Mouse (Mus musculus) lung, adult 18-20 months (tissue): Measurements from ENCODE around the gene Ppp2r5a.

Experiments
- DNase-seq, 2 experiments: peaks; one replicate each; pipeline ENCODE4 v3.0.0; 2022; ENCODE audit warnings: mixed read lengths in 2 of 2

The Ppp2r5a gene

DNA sequence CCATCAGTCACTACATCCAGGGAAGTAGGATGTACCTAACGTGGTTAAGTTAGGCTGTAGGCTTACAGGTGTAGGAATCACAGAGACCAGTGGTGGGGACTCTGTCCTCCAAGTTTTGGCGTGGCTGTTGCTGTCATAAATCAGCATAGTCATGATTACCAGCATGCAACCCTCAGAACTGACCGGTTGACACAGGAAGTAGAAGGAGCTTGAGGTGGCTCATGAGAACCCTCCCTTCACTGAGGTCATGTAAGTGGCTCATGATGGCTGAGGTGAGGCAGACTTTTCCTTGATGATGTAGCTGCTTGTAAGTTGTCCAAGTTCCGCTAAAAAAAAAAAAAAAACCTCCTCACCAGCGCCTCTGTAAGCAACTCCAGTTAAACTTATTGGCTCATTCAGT is 14.0 kb upstream of the Ppp2r5a start:
- DNase-seq, result no peak

DNA sequence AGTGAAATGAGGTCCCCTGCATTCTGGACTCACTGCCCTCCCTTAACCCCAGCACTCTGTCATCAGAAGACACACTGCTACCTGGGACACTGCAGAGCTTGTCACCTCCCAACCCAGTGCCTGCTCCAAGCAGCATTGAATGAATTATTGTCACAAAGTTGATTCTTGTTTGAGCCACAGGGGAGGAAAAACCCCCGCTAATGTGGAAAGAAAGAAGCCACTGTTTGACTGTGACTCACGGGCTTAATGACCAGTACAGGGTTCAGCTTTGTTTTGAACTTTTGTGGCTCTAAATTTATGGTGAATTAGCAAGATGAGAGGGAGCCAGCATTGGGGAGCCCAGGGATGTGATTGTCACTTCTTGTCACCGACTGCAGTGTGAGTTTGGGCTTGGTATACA is 13.5 kb upstream of the Ppp2r5a start:
- DNase-seq, result no peak

DNA sequence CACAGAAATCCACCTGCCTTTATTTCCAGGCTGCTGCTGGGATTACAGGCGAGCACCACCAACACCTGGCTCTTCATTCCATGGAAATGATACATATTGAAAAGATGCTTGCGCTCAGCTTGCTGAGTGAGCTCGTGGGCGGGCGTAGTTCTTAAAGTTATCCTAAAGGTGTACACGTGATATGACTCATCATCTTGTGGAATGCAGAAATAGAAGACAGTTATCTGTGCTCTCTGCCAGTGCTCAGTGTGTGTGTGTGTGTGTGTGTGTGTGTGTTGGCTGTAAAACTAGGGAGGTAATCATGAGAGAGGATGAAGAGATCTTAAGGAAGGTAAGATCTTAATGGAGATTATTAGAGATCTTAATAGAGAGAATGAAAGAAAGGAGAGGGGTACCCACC is 11.4 kb upstream of the Ppp2r5a start:
- DNase-seq, result no peak

DNA sequence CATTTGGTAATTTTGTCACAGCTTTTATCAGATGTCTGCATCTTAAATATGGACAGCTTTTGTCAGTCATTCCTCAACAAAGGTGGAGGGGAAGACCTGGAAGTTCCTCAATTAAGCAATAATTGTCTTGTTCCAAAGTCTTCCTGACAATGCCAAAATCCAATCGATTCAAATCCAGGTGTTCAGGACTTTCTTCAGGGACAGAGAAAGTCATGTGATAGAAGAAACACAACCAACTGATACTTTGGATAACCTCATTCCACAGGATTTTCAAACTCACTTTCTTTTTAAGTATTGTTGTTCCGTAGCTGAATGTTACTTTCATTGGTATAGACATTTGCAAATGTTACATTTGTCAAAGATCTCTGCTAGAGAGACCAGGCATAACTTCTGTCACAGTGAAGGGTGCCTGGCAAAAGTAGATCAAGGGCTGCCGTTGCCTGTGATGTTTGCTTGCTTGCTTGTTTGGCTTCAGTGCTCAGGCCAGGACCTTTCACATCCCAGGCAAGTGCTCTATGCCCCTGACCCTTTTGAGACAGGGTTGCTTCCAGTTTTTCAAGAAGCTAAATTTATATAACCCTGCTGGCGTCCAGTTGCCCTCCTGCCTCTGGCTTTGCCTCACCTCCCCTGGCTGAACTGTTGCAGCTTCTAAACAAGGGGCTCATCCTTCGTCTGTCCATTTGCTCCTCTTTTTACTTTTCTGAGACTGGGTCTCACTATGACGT is 10.8 kb upstream of the Ppp2r5a start:
- DNase-seq, result no peak

DNA sequence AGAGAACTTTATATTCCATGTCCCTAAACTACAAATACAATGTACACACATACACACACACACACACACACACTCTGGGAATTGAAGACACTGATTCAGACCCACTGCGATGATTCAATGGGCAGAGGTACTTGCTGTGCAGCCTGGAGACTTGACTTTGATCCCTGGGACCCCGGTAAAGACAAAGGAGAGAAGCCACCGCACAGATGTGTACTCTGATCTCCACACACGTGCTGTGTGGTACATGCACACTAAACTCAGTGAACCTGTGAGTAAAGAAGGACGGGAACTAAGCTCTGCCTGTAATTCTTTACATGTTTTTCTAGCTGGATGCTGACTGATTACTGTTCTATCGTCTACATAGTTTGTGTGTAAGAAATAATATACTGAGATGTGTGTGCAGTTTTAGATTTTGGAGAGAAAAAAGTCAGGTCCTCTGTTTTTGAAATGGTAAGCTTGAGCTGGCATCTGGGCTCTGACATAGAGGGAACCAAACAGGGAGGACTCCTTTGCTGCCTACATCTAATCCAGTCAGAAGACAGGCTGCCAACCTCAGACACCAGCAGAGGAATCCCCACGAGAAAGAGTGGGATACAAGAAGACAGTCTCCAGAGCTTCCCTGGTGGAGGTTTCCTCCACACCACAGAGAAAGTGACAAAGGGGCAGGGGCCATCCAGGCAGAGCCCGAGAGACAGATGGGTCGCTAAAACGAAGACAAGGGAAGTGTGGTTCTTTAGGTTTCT is 7.4 kb upstream of the Ppp2r5a start:
- DNase-seq, result no peak

- DNase-seq, result no peak
These were observed 4.2 kb upstream of the Ppp2r5a start for GRCm38 (mm10) chr1:191407246-191407645.

DNA sequence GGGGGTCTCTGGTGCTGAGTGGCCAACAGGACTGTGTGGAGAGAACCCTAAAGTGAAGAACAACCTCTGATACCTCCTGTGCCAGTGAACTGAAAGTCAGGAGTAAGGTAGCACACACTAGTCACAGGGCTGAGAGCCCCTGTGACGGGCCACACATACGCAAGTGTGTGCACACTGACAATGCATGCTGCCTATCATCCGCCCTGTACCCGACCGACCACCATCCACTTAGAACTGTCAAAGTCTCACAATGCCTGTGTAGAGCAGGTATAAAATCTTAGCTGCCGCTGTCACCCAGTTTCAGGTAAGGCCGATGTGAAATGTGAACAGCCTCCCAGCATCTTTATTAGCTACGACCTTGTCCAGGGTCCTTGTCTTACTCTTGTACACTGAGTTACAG is 3.4 kb upstream of the Ppp2r5a start:
- no peak for DNase-seq

DNA sequence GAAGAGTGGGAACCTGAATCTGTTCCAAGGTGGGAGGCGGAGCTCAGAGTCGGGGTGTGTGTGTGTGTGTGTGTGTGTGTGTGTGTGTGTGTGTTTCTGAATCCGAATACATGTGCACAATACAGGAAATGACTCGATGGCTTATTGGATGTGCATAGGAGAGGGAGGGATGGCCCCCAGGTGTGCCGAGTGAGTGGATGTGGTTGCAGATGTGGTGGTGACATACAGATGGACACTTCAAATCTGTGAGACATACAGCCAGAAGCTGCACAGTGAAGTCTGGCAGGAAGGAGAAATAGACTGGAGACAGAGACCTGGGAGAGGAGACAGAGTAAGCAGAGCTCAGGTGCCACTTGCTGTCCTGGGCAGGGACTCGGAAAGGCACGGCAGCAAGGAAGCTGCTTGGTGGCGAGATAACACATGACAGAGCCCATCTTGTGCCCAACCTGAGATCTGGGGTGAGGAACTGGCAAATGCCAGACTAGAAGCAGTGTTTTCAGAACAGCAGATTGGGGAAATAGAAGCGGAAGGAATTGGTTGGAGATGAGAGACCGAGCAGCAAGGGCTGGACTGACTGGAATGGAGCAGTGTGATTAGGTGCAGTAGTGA is 1.8 kb upstream of the Ppp2r5a start:
- no peak for DNase-seq

DNA sequence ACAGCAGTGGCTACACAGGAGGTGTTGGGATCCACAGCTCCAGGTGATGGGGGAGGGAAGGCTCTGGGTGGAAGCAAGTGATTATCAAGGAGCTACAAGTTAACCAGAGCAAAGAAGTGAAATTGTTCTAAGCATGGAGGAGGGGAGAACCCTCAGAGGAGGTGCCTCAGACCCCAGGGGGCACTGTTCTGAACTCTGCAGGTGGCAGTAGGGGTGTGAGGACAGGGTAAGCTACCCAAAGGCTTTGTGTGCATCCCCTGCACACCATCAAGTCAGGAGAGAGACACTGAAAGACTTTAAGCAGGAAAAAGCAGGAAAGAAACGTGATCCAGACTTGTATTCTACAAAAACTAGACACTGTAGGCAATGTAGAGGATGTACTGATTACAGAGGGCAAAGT is 1.2 kb upstream of the Ppp2r5a start:
- no peak for DNase-seq

- no peak for DNase-seq
These were observed 566 bp downstream of the Ppp2r5a start for GRCm38 (mm10) chr1:191402506-191402905.

- peak; percentile 99 to 100 for DNase-seq
These were observed 5.9 kb downstream of the Ppp2r5a start for GRCm38 (mm10) chr1:191396897-191397849.

DNA sequence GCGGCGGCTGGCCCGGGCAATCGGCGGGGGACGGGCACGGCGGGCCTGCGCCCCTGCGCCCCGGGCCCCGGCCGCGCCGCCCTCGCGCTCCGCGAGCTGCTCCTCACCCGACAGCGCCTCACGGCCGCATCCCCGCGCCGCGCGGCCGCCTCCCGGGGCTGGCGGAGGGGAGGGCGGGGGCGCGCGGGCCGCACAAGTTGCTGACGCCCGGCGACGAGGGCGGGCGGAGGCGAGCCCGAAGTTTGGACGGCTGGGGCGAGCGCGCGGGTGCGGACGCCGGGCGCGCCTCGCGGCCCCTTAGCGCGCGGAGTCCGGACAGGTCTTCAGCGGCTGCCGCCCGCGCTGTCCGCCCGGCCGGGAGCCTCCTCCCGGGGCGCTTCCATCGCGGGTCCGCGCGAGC is 6.6 kb downstream of the Ppp2r5a start:
- peak; percentile 61 for DNase-seq

GRCm38 (mm10) chr1:191395871-191396433 is 7.1 kb downstream of the Ppp2r5a start:
- DNase-seq, result peak; percentile 58 to 66

GRCm38 (mm10) chr1:191395200-191395599 is 7.9 kb downstream of the Ppp2r5a start:
- DNase-seq, result no peak

GRCm38 (mm10) chr1:191394126-191394525 is 8.9 kb downstream of the Ppp2r5a start:
- peak in 1 of 2 experiments; percentile 32 for DNase-seq

DNA sequence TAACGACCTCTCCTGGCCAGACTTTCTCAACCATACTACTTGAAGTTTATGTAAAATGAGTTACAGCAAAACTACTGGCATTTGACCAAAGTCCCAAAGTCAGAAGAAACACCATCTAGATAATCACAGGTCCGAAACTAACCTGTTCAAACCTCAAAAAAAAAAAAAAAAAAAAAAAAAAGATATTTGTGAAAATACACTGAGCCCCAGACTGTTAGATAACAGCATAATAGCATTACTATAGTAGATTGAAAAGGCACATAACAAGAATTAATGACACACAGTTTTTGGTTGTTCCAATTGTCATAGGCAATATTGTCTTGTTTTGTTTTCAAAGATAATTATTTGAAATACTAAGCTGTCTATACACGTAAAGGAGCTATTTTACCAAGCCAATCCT is 9.5 kb downstream of the Ppp2r5a start:
- DNase-seq, result no peak

DNA sequence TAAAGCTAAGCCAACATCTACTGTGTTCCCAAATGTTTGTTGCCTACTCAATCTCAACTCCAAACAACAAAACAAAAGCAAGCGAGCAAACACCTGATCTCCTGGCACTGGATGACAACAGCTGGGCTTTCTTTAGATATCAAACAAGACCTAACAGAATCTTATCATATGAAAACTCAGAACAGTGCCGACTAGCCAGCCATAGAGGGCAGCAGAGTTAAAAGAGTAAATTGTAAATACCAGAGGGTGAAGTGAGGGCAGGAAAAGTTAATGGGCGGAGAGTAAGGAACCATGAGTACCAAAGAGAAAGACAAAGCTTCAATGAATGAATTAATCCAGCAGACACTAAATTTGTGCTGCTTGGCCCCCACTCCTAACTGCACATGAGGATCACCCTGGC is 11.8 kb downstream of the Ppp2r5a start:
- peak; percentile 66 to 77 for DNase-seq

DNA sequence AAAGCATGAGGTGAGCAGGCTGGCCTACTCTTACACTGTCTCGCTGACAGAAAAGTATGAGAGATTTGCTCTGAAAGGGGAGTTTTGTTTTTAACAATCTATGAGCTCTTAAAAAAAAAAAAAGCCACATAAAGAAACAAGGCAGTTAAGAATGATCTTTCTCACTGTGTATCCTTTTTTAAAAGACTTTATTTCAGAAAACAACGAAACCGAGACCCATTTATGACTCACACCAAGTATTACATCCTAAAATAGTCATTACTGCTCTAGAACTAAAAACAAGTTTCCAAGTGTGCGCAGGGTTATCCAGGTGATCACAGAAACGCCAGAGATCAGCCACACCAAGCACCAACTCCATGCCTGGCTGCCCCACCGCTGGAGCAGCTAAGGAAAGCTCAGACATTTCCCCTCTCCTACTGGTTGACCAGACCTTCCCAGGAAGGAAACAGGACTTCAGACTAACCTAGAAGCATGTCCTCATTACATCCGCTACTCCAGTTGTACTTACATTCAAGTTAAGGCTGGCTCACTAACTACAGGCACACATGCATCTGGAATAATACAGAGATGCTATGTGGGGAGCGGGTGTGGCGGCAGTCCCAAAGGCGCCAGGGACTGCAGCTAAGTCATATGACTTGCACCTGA is 18.2 kb downstream of the Ppp2r5a start:
- no peak for DNase-seq

GRCm38 (mm10) chr1:191381955-191382736 is 20.9 kb downstream of the Ppp2r5a start:
- DNase-seq, result no peak

DNA sequence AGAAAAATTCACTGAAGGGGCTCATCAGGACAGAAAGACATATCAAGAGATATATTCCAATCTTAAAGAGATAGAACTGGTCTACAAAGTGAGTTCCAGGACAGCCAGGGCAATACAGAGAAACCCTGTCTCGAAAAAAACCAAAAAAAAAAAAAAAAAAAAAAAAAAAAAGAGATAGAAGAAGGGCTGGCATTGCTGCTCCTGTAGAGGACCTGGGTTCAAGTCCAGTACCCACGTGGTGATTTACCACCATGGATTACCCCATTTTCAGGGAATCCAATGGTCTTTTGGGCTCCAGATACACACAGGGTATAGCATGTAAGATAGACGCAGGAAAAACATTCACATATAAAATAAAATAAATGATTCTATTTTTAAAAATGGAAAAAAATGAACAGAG is 22.2 kb downstream of the Ppp2r5a start:
- DNase-seq, result no peak

- no peak for DNase-seq
These were observed 25.0 kb downstream of the Ppp2r5a start for GRCm38 (mm10) chr1:191378080-191378479.
